Mouse (Mus musculus) liver, adult 2 months (tissue): ENCODE measurements around the gene Msmp. TPM values are rescaled to one million over a fixed set of nuclear protein-coding genes. Genes with fewer than 3 reads are reported as not detected.
A peak's percentile ranks its signal among the peaks of the same experiment; 100 is the strongest.

Experiments used
- DNase-seq: peaks from one replicate; pipeline ENCODE4 v3.0.0-alpha.2; 2011; ENCODE audit warnings: low read depth, low spot score; ENCODE audit errors: extremely low read depth
- H3K27ac ChIP-seq: fragments of 200-500 bp; replicated peaks from 2 replicates; pipeline ENCODE4 v1.5.1; 2012; ENCODE audit warnings: low read depth, mild to moderate bottlenecking, control low read depth, inconsistent platforms, low read length; ENCODE audit not compliant: insufficient read depth
- H3K27me3 ChIP-seq: fragments of 200-500 bp; 2 replicates; pipeline ENCODE4 v1.6.1; 2012; ENCODE audit warnings: mild to moderate bottlenecking, moderate library complexity, low read length, inconsistent platforms; ENCODE audit not compliant: control insufficient read depth, insufficient read depth
- H3K36me3 ChIP-seq: fragments of 200-500 bp; 2 replicates; pipeline ENCODE4 v1.6.1; 2012; ENCODE audit warnings: low read length, inconsistent platforms; ENCODE audit not compliant: control insufficient read depth, insufficient read depth
- H3K4me1 ChIP-seq: fragments of 200-500 bp; 2 replicates; pipeline ENCODE4 v1.6.1; 2011; ENCODE audit warnings: low read length; ENCODE audit not compliant: control insufficient read depth, insufficient read depth
- H3K4me3 ChIP-seq: fragments of 200-500 bp; 2 replicates; pipeline ENCODE4 v1.5.1; 2011; ENCODE audit warnings: low read depth, mild to moderate bottlenecking, control low read depth, low read length, moderate library complexity; ENCODE audit not compliant: insufficient read depth
- H3K79me2 ChIP-seq: fragments of 200-500 bp; 2 replicates; pipeline ENCODE4 v1.6.1; 2012; ENCODE audit warnings: inconsistent platforms, mild to moderate bottlenecking, low read length, moderate library complexity; ENCODE audit not compliant: control insufficient read depth, insufficient read depth
- H3K9ac ChIP-seq: fragments of 200-500 bp; 2 replicates; pipeline ENCODE4 v1.6.1; 2012; ENCODE audit warnings: low read depth, mild to moderate bottlenecking, control low read depth, inconsistent platforms, low read length
- CTCF ChIP-seq: fragments of 200-500 bp; IDR thresholded peaks from 2 replicates; pipeline ENCODE4 v1.5.1; 2011; ENCODE audit warnings: low read depth, low read length, control low read depth
- POLR2A ChIP-seq: fragments of 200-500 bp; IDR thresholded peaks from 2 replicates; pipeline ENCODE4 v1.6.1; 2011; ENCODE audit warnings: low read length, control low read depth; ENCODE audit not compliant: insufficient read depth; ENCODE audit errors: extremely low read depth
- WGBS: fragments of 180-500 bp; shearing (Covaris S2); methylation state at CpG from one replicate; pipeline ENCODE4 v1.1.7; 2018; 5-methylcytosine and 5-hydroxymethylcytosine counted together
- polyA plus RNA-seq: library from polyadenylated mRNA; depleted of rRNA; stranded (reverse); fragments of >200 nt; gene quantifications from 2 replicates; pipeline ENCODE4 v1.2.3, GENCODE M21; 2012
- total RNA-seq: library from RNA; depleted of rRNA; stranded (reverse); fragments of >200 nt; gene quantifications from 2 replicates; pipeline ENCODE4 v1.2.3, GENCODE M21; 2014

The Msmp gene
- total and polyA plus RNA-seq, 2 experiments = not detected

DNA sequence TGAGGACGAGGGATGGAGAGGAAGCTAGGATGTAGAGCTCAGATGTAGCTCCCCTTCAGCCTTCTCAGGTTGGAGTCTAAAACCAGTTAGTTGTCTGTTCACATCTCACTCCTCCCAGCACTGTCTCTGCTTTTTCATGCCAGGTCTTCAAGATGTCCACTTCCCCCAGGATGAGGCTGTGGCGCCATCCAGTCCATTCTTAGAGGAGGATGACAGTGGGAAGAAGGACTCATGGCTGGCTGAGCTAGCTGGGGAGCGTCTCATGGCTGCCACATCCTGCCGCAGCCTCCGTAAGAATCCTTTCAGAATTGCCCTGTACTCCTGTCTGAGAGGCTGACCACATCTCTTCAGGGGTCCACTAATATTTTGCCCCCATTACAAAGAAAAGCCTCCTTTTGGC is 3.6 kb downstream of the Msmp start:
- 94% methylated on average over 5 of the region's 5 CpGs for WGBS
- H3K27ac ChIP-seq = no peak overlapping the region
- no peak for DNase-seq
- peaks cover 20% of the 10 kb centered on the region for H3K4me1 ChIP-seq
- no peak overlapping the region for H3K4me3 ChIP-seq
- no peak for TF ChIP-seq CTCF
- H3K27me3 ChIP-seq = no peaks in the 10 kb centered on the region
- peaks cover 13% of the 10 kb centered on the region; the same call in 1 of the 2 replicates for H3K36me3 ChIP-seq
- peaks cover 10% of the 10 kb centered on the region; the same call in 1 of the 2 replicates for H3K79me2 ChIP-seq
- H3K9ac ChIP-seq = no peak overlapping the region

DNA sequence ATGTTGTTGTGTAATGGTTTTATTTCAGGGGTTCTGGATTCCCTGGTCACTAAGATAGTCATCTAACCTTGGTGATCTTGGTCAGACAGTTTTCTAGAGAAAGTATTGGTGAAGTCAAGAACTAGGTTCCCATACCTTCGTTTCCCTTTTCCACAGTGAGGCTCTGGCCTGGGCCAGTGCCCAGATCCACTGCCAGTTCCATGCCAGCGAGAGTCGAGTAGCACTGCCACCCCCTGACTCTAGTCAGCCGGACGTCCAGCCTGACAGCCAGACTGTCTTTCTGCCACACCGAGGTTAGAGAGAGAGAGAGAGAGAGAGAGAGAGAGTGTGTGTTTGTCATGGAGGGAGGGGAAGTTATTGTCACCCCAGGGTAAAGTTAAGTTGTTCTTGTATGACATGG is 4.6 kb downstream of the Msmp start:
- peaks cover 13% of the 10 kb centered on the region; the same call in 1 of the 2 replicates for H3K36me3 ChIP-seq
- H3K27ac ChIP-seq = no peak overlapping the region
- H3K9ac ChIP-seq = peak overlapping the region; percentile 21; the same call in 1 of the 2 replicates
- no peak for TF ChIP-seq CTCF
- no peak for TF ChIP-seq POLR2A
- DNase-seq = no peak
- no peak overlapping the region for H3K4me3 ChIP-seq
- H3K4me1 ChIP-seq = peaks cover 20% of the 10 kb centered on the region
- H3K79me2 ChIP-seq = peaks cover 10% of the 10 kb centered on the region; the same call in 1 of the 2 replicates
- no peaks in the 10 kb centered on the region for H3K27me3 ChIP-seq
- WGBS = 72% methylated on average over 6 of the region's 6 CpGs

DNA sequence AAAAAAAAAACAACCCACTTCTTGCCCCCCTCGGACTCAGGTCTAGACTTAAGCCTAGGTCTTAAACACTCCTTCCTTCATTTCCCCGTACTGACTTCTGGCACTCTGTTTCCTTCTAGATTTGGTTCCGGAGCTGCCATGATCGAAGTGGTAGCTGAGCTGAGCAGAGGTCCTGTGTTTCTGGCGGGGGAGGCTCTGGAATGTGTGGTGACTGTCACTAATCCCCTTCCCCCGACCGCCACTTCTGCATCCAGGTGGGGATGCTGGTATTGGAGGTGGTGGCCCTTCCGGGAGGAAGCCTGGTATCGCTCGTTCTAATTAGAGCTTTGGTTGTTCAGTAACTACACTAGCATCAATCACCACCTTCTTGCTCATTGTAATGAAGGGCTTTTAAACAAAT is 5.0 kb downstream of the Msmp start:
- TF ChIP-seq CTCF (no peak), POLR2A (no peak)
- peaks cover 10% of the 10 kb centered on the region; the same call in 1 of the 2 replicates for H3K79me2 ChIP-seq

DNA sequence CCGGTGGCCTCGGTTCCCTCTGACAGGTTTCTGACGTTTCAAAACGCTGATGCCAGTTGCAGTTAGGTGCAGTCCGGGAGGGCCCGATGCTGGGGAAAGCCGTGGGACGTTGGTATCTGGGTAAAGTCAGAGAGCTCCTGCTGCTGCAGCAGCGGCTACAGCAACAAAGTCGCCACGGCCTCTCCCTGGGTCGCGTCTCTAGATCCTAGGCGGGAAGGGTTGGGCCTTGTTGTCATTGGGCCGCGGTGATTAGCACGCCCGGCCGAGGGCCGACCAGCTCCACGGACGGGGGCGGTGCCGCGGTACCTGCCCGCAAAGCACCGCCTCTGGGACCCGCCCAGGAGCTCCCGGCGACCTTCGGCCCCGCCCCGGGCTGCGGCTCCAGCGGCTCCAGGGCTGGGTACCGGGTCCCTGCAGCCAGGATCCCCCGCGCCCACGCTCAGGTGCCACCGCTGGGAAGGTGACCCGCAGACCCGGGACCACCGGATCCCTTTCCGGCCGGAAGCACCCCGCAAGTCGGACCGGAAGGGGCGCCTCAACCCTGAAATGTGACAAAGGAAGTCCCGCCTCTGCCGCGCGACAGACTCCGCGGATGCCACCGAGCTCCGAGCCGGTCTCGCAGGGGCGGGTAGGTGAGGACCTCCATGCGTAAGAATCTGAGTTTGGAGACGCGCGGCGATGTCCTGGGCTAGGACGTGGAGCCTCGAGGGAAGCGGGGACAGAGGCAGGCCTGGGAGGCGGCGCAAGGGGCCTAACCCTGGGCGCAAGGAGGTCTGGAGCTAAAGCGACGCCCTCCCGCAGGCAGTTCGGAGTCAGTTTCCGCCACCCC is 5.7 kb downstream of the Msmp start, which contains the start of the genes Rgp1 and Gba2:
TSS of gene Rgp1 (plus strand) at position 340 of the 829 bp plus-strand sequence.
TSS of gene Gba2 (minus strand) at position 498 of the 829 bp plus-strand sequence.
- Histone ChIP-seq H3K27ac (peak within 1 kb of the TSS; percentile 83), H3K4me3 (peak within 1 kb of the TSS; percentile 84), H3K79me2 (peaks cover 10% of the 10 kb centered on the region; the same call in 1 of the 2 replicates), H3K4me1 (peaks cover 20% of the 10 kb centered on the region), H3K36me3 (peaks cover 13% of the 10 kb centered on the region; the same call in 1 of the 2 replicates), H3K27me3 (no peaks in the 10 kb centered on the region), H3K9ac (peak within 1 kb of the TSS; percentile 87)
- peak; percentile 82 for DNase-seq
- under 1% methylated on average over 76 of the region's 76 CpGs for WGBS
- TF ChIP-seq POLR2A (peak; percentile 89), CTCF (no peak)

More for the DNA sequence above, 5.0 kb downstream of the Msmp start:
- peaks cover 20% of the 10 kb centered on the region for H3K4me1 ChIP-seq
- H3K36me3 ChIP-seq = peaks cover 13% of the 10 kb centered on the region; the same call in 1 of the 2 replicates
- peak overlapping the region; percentile 84 for H3K4me3 ChIP-seq
- peak overlapping the region; percentile 87 for H3K9ac ChIP-seq
- DNase-seq = no peak
- H3K27me3 ChIP-seq = no peaks in the 10 kb centered on the region
- WGBS = 9% methylated on average over 10 of the region's 10 CpGs
- H3K27ac ChIP-seq = no peak overlapping the region

DNA sequence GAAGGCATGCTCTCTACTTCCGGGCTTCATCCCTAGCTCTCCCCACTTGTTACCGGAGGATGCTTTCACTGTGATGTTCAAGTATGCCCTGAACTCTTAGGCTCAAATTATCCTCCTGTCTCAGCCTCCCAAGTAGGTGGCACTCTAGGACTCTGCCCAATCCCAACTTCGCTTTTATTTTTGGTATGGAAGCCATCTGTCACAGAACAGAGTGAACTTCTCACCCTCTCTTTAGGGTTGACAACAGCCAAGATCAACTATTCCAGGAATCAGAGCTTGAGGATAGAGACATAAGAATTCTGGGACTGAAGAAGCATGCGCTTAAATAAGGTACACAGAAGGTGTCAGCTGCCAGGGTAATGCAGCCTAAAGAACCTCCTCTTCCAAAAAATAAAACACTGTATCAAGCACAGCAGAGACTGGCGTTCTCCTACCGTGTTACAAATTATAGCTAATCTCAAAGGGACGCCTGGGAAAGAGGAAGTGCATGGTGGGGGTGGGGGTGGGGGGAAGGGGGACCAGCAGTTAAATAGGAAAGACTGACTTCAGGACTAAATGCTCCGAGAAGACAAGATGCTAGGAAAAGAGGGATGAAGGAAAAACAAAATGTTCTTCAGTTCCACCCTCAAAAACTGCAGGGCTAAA is 6.9 kb downstream of the Msmp start:
- Histone ChIP-seq H3K4me3 (peak overlapping the region; percentile 84), H3K79me2 (peaks cover 10% of the 10 kb centered on the region; the same call in 1 of the 2 replicates), H3K4me1 (peaks cover 20% of the 10 kb centered on the region), H3K27ac (no peak overlapping the region), H3K27me3 (no peaks in the 10 kb centered on the region), H3K36me3 (peaks cover 8% of the 10 kb centered on the region; the same call in 1 of the 2 replicates), H3K9ac (peak overlapping the region; percentile 74; the same call in 1 of the 2 replicates)
- TF ChIP-seq CTCF (no peak), POLR2A (no peak)
- no peak for DNase-seq
- 47% methylated on average over 8 of the region's 8 CpGs for WGBS
